Mouse (Mus musculus) kidney, postnatal 25 days (tissue): Measurements from ENCODE around the gene Tnni3k.
A peak's percentile ranks its signal among the peaks of the same experiment; 100 is the strongest.

Experiments
- DNase-seq, 2 experiments: peaks; one replicate each; pipeline ENCODE4 v3.0.0; 2021; ENCODE audit warnings: mixed read lengths in 2 of 2

Tnni3k gene

GRCm38 (mm10) chr3:154824713-154825112, 230.5 kb downstream of the Tnni3k start:
- DNase-seq = no peak

GRCm38 (mm10) chr3:154819684-154820083, 235.5 kb downstream of the Tnni3k start:
- DNase-seq = peak in 1 of 2 experiments; percentile 42

GRCm38 (mm10) chr3:154817732-154818131, 237.5 kb downstream of the Tnni3k start:
- peak; percentile 47 to 48 for DNase-seq

- no peak for DNase-seq
These were observed 238.2 kb downstream of the Tnni3k start for GRCm38 (mm10) chr3:154816801-154817625.

- no peak for DNase-seq
These were observed 239.0 kb downstream of the Tnni3k start for GRCm38 (mm10) chr3:154816231-154816630.

GRCm38 (mm10) chr3:154815606-154816005, 239.6 kb downstream of the Tnni3k start:
- DNase-seq = no peak

GRCm38 (mm10) chr3:154812893-154813292, 242.3 kb downstream of the Tnni3k start:
- DNase-seq = no peak

- no peak for DNase-seq
These were observed 243.4 kb downstream of the Tnni3k start for GRCm38 (mm10) chr3:154811833-154812232.

GRCm38 (mm10) chr3:154811281-154811680, 243.9 kb downstream of the Tnni3k start:
- DNase-seq = no peak

GRCm38 (mm10) chr3:154810273-154810870, 244.8 kb downstream of the Tnni3k start:
- no peak for DNase-seq

GRCm38 (mm10) chr3:154806626-154807025, 248.6 kb downstream of the Tnni3k start:
- no peak for DNase-seq

GRCm38 (mm10) chr3:154800888-154801429, 254.2 kb downstream of the Tnni3k start:
- peak in 1 of 2 experiments; percentile 57 for DNase-seq

GRCm38 (mm10) chr3:154800454-154800853, 254.8 kb downstream of the Tnni3k start:
- DNase-seq = no peak

GRCm38 (mm10) chr3:154798806-154799205, 256.4 kb downstream of the Tnni3k start:
- no peak for DNase-seq

GRCm38 (mm10) chr3:154793571-154793970, 261.6 kb downstream of the Tnni3k start:
- no peak for DNase-seq

GRCm38 (mm10) chr3:154787611-154788010, 267.6 kb downstream of the Tnni3k start:
- DNase-seq = no peak

- no peak for DNase-seq
These were observed 268.9 kb downstream of the Tnni3k start for GRCm38 (mm10) chr3:154786354-154786753.

- DNase-seq = no peak
These were observed 276.2 kb downstream of the Tnni3k start for GRCm38 (mm10) chr3:154778836-154779595.

GRCm38 (mm10) chr3:154771651-154772050, 283.6 kb downstream of the Tnni3k start:
- DNase-seq = no peak

- no peak for DNase-seq
These were observed 288.9 kb downstream of the Tnni3k start for GRCm38 (mm10) chr3:154766321-154766720.

GRCm38 (mm10) chr3:154764115-154764514, 291.1 kb downstream of the Tnni3k start:
- no peak for DNase-seq

- no peak for DNase-seq
These were observed 291.8 kb downstream of the Tnni3k start for GRCm38 (mm10) chr3:154763374-154763773.

GRCm38 (mm10) chr3:154761108-154761507, 294.1 kb downstream of the Tnni3k start:
- DNase-seq = no peak
